Mouse (Mus musculus): Measurements from ENCODE around the gene Prr14. TPM values are rescaled to one million over a fixed set of nuclear protein-coding genes. Genes with fewer than 3 reads are reported as not detected.

Prr14 gene
- total RNA-seq, 2 experiments from 2014 or later: 44.3 to 48.3 TPM

DNA sequence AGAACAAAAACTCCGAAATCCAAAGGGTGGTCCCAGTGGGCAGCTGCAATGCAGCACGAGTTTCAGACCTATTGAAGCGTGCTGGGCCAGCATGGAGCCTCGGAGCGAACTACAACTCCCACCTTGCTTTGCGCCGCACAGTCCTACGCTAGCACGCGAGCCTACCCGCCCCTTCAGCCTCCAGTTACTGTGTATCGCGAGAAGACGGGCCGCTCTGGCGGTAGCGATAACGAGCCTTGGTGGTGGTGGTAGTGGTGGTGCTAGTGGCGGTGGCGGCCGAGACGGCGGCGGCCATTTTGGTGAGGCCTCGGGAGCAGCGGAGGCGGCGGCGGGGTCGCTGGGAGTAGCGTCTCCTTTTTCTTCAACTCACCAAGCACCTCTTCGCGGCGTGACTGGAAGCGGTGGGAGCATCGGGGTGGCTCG, 52.4 kb downstream of the Prr14 start, which contains the start of gene Srcap:
Srcap (plus strand) TSS at position 176 of the 423 bp plus-strand sequence.
- DNase-seq: peak; percentile 96 to 97

DNA sequence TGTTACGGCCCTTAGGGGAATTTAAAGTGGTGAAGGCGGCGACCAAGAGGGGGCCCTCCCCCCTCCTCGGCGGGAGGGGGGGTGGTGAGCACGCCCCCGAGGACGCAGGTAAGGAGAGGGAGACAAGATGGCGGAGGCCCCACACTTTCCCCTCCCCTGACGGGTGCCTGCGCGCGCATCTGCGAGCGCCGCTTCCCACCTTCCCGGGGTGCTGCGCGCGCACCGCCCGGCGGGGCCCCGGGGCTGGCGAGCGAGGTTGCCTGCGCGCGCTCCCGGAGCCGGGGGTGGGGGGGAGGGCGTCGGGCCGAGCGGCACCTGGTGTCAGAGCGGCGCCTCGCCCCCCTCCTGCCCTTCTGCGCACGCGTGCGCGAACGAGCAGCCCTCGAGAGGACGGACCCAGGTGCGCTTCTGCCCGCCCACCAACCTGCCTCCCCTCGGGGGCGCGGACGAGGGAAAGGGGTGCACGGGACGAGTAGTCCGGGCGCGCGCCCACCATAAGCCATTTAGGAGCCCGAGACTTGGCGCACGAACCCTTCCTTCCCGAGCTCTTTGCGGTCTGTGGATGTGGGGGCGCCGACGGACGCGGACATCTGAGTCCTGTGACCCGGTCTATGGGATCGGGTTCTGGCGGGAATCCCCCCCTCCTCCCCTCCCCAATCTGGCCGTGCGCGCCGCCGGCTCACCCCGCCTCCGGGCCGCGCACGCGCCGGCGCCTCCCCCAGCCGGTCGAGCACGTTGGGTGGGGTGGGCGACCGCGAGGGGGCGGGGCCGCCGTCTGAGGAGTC, 53.0 kb downstream of the Prr14 start:
- peak; percentile 92 to 95 for DNase-seq

DNA sequence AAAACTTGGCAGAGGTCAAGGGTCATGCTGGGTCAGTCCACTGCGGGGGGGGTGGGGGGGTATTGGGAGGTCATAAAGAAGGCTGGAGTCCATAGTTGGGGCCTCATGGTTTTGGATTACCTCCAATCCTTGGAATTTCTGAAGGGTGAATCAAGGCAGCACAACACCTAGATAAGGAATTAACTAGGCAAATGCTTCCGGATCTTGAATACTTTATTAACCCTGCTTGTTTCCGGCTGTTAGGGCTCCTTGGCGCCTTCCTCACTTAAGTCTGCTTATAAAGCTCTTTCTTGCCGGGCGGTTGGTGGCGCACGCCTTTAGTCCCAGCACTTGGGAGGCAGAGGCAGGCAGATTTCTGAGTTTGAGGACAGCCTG, 53.6 kb downstream of the Prr14 start:
- peak; percentile 10 to 38 for DNase-seq

DNA sequence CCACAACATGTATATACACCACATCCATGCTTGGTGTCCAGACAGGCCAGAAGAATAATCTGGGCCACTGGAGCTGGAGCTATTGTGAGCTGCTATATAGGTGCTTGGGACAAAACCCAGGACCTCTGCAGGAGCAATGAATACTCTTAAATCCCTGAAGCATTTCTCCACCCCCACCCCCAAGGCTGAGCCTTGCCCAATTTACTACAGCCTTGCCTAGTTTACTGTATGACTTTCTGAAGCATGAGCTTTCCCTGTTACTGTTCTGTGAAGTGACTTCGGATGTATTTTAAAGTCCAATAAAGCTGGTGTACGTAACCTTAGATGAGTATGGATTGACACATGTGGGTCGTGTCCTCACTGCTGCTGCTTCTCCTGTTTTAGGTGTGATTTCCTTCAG, 54.4 kb downstream of the Prr14 start:
- DNase-seq: peak; percentile 18 to 29

DNA sequence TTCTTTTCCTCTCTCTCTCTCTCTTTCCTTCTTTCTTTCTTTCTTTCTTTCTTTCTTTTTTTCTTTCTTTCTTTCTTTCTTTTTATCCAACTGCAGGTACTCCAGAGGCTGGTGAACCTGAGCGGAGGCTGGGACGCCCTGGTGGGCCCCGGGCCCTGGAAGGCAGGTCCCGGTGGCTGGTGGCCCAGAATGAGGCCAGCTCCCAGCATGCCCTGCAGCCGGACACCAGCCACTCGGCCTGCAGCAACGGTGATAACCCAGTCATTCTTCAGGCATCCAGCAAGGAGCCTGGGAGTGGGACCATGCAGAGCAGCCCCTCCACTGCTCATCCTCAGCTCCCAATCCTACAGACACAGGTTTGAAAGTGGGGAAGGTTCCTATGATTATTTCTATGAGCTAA, 56.4 kb downstream of the Prr14 start:
- DNase-seq: no peak

DNA sequence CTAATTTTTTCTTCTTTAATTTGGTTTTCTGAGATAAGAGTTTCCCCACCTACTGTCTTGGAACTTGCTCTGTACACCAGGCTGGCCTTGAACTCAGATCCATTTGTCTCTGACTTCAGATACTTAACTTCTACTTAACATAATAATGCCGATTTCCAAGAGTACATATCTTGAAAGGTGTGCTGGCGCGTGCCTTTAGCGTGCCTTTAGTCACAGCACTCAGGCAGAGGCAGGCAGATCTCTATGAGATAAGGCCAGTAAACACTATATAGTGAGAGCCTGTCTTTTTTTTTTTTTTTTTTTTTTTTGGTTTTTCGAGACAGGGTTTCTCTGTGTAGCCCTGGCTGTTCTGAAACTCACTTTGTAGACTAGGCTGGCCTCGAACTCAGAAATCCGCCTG, 56.9 kb downstream of the Prr14 start:
- DNase-seq: no peak

DNA sequence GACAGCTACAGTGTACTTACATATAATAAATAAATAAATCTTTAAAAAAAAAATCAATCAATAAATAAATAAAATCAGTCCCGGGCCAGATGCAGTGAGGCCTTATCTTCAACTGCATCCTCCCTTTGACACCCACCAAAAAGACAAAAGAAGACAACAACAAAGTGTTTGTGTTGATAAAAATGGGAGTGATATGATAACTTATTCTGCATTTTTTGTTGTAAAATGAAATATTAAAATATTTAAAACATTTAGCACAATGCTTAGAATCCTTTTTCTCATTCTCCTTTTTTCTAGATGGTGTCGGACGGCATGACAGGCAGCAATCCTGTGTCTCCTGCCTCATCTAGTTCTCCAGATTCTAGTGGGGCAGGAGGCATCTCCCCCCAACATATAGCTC, 59.9 kb downstream of the Prr14 start, which contains the start of gene Gm42715:
Gm42715 (plus strand) TSS at position 301 of the 400 bp plus-strand sequence.
- no peak for DNase-seq

Small RNA genes lying within 50 kb of the gene (microRNA-seq; reads per million reads assigned to microRNA genes)
- gene Gm47278 (not detected), gene Mir7060 (not detected)

Other genes starting within 250 kb of the Prr14 start
- 10 to 100 TPM; 10.1 to 11.9 TPM for gene Zfp553, start 226.6 kb upstream of the Prr14 start, total RNA-seq (2021)
- gene Sept1, start 226.5 kb upstream of the Prr14 start, total RNA-seq (2021): 1 to 10 TPM; 5.6 to 7.9 TPM
- 10 to 100 TPM; 28.0 to 34.2 TPM for gene Zfp771, start 215.3 kb upstream of the Prr14 start, total RNA-seq (2021)
- gene Dctpp1, start 198.9 kb upstream of the Prr14 start, total RNA-seq (2021): 10 to 100 TPM; 27.8 to 49.1 TPM
- 100 to 1,000 TPM in 1 of 2 experiments, 10 to 100 TPM in 1; 65.9 to 128 TPM for gene Sephs2, start 185.6 kb upstream of the Prr14 start, total RNA-seq (2021)
- gene Itgal, start 163.4 kb upstream of the Prr14 start, total RNA-seq (2021): 1 to 10 TPM; 1.1 to 1.8 TPM
- 10 to 100 TPM; 25.9 to 26.1 TPM for gene Zfp768, start 114.0 kb upstream of the Prr14 start, total RNA-seq (2021)
- gene Zfp747, start 83.6 kb upstream of the Prr14 start, total RNA-seq (2021): 10 to 100 TPM; 10.7 to 12.2 TPM
- 1 to 10 TPM; 4.7 to 5.2 TPM for gene 9130019O22Rik, start 72.4 kb upstream of the Prr14 start, total RNA-seq (2021)
- 1 to 10 TPM; 8.7 to 9.9 TPM for gene E430018J23Rik, start 66.0 kb upstream of the Prr14 start, total RNA-seq (2021)
- 1 to 10 TPM; 6.4 to 7.9 TPM for gene Zfp764, start 52.8 kb upstream of the Prr14 start, total RNA-seq (2021)
- gene Zfp688, start 37.5 kb upstream of the Prr14 start, total RNA-seq (2021): 10 to 100 TPM; 12.7 to 12.8 TPM
- 1 to 10 TPM; 3.8 to 4.4 TPM for gene Zfp689, start 10.5 kb upstream of the Prr14 start, total RNA-seq (2021)
- 10 to 100 TPM; 56.5 to 66.7 TPM for gene Fbrs, start 19.6 kb downstream of the Prr14 start, total RNA-seq (2021)
- 10 to 100 TPM; 83.6 to 95.9 TPM for gene Srcap, start 52.4 kb downstream of the Prr14 start, total RNA-seq (2021)
- 10 to 100 TPM; 19.6 to 20.2 TPM for gene Gm42715, start 60.0 kb downstream of the Prr14 start, total RNA-seq (2021)
- not detected for gene Tmem265, start 101.8 kb downstream of the Prr14 start, total RNA-seq (2021)
- gene Phkg2, start 113.7 kb downstream of the Prr14 start, total RNA-seq (2021): 10 to 100 TPM; 35.4 to 43.1 TPM
- gene Ccdc189, start 129.0 kb downstream of the Prr14 start, total RNA-seq (2021): 1 to 10 TPM; 7.0 to 7.8 TPM
- 10 to 100 TPM; 55.8 to 60.8 TPM for gene Rnf40, start 129.2 kb downstream of the Prr14 start, total RNA-seq (2021)
- 10 to 100 TPM; 19.7 to 20.6 TPM for gene Zfp629, start 156.2 kb downstream of the Prr14 start, total RNA-seq (2021)
- 100 to 1,000 TPM in 1 of 2 experiments, 10 to 100 TPM in 1; 63.6 to 103 TPM for gene Bcl7c, start 249.3 kb downstream of the Prr14 start, total RNA-seq (2021)